Mouse (Mus musculus): ENCODE measurements around the gene Creb3l4. TPM values are rescaled to one million over a fixed set of nuclear protein-coding genes. Genes with fewer than 3 reads are reported as not detected.
"Not testable (repeated sequence)": the region's sequence is repeated elsewhere in the genome, so short reads cannot be mapped to it uniquely, and the experiment has no call there.

Gene Creb3l4
- 0.21 and 0.83 TPM in 2 replicates for total RNA-seq (2014; rRNA removed)
- polyA plus RNA-seq (2015; fragmentation: Nextera tagmentation; extraction: Ambion mirVana): 1.2 and 1.4 TPM in 2 replicates

GRCm38 (mm10) chr3:90242984-90243775 lies at the start of gene Creb3l4:
Gene Creb3l4, minus strand, starts transcription at chr3:90243512.
- Histone ChIP-seq H3K36me3 (ENCODE audit: insufficient read depth, low read length) (no peaks in the 10 kb centered on the region), H3K27me3 (ENCODE audit: insufficient read depth, low read length) (no peaks in the 10 kb centered on the region), H3K9me3 (ENCODE audit: low read length) (no peaks in the 10 kb centered on the region), H3K4me1 (ENCODE audit: insufficient read depth, low read length) (peaks cover 6% of the 10 kb centered on the region; the same call in 1 of the 2 replicates), H3K4me2 (ENCODE audit: low read depth, low read length) (peak within 1 kb of the TSS; percentile 57), H3K9ac (replicated peaks; ENCODE audit: low read length) (peak within 1 kb of the TSS; percentile 33; the same call in 1 of the 2 replicates), H3K4me3 (ENCODE audit: low read length) (peak within 1 kb of the TSS; percentile 29), H3K27ac (no peak within 1 kb of the TSS)
- DNase-seq (ENCODE audit: low spot score) (peak; percentile 78), ATAC-seq (peak; percentile 61)
- TF ChIP-seq CTCF (IDR thresholded peaks at IDR 0.05; ENCODE audit: low read depth): no peak
- 3% methylated on average over 19 of the region's 19 CpGs for WGBS

GRCm38 (mm10) chr3:90292345-90293275 lies 49.3 kb upstream of the Creb3l4 start, which contains the start of gene Gatad2b:
Gene Gatad2b, plus strand, starts transcription at chr3:90293178.
- peak; percentile 100 for DNase-seq (ENCODE audit: low spot score)
- peak within 1 kb of the TSS; percentile 92 for H3K4me2 ChIP-seq (ENCODE audit: low read depth, low read length)
- H3K36me3 ChIP-seq (ENCODE audit: insufficient read depth, low read length): no peaks in the 10 kb centered on the region
- H3K9me3 ChIP-seq (ENCODE audit: low read length): no peaks in the 10 kb centered on the region
- TF ChIP-seq CTCF (IDR thresholded peaks at IDR 0.05; ENCODE audit: low read depth): no peak
- no peaks in the 10 kb centered on the region for H3K27me3 ChIP-seq (ENCODE audit: insufficient read depth, low read length)
- peak; percentile 99 for ATAC-seq
- H3K4me1 ChIP-seq (ENCODE audit: insufficient read depth, low read length): peaks cover 12% of the 10 kb centered on the region; the same call in 1 of the 2 replicates
- peak within 1 kb of the TSS; percentile 96 for H3K27ac ChIP-seq
- peak within 1 kb of the TSS; percentile 80 for H3K4me3 ChIP-seq (ENCODE audit: low read length)
- under 1% methylated on average over 46 of the region's 47 CpGs for WGBS
- H3K9ac ChIP-seq (replicated peaks; ENCODE audit: low read length): peak within 1 kb of the TSS; percentile 95

- H3K36me3 ChIP-seq (ENCODE audit: insufficient read depth, low read length): no peaks in the 10 kb centered on the region
- peaks cover 12% of the 10 kb centered on the region; the same call in 1 of the 2 replicates for H3K4me1 ChIP-seq (ENCODE audit: insufficient read depth, low read length)
- no peaks in the 10 kb centered on the region for H3K27me3 ChIP-seq (ENCODE audit: insufficient read depth, low read length)
- WGBS: 37% methylated on average over 2 of the region's 2 CpGs
- H3K27ac ChIP-seq: peak overlapping the region; percentile 95
- no peak for TF ChIP-seq CTCF (IDR thresholded peaks at IDR 0.05; ENCODE audit: low read depth)
- peak overlapping the region; percentile 56 for H3K9ac ChIP-seq (replicated peaks; ENCODE audit: low read length)
- peak overlapping the region; percentile 63 for H3K4me2 ChIP-seq (ENCODE audit: low read depth, low read length)
- ATAC-seq: no peak
- DNase-seq (ENCODE audit: low spot score): no peak
- no peaks in the 10 kb centered on the region for H3K9me3 ChIP-seq (ENCODE audit: low read length)
- H3K4me3 ChIP-seq (ENCODE audit: low read length): peak overlapping the region; percentile 80
These were observed 48.7 kb upstream of the Creb3l4 start for GRCm38 (mm10) chr3:90291982-90292344.

GRCm38 (mm10) chr3:90290602-90291001 lies 47.3 kb upstream of the Creb3l4 start:
- no peak for TF ChIP-seq CTCF (IDR thresholded peaks at IDR 0.05; ENCODE audit: low read depth)
- Histone ChIP-seq H3K36me3 (ENCODE audit: insufficient read depth, low read length) (no peaks in the 10 kb centered on the region), H3K4me2 (ENCODE audit: low read depth, low read length) (no peak overlapping the region), H3K27ac (no peak overlapping the region), H3K9me3 (ENCODE audit: low read length) (no peaks in the 10 kb centered on the region), H3K9ac (replicated peaks; ENCODE audit: low read length) (no peak overlapping the region), H3K4me3 (ENCODE audit: low read length) (no peak overlapping the region), H3K4me1 (ENCODE audit: insufficient read depth, low read length) (peaks cover 12% of the 10 kb centered on the region; the same call in 1 of the 2 replicates), H3K27me3 (ENCODE audit: insufficient read depth, low read length) (no peaks in the 10 kb centered on the region)
- WGBS: 88% methylated on average over 1 of the region's 1 CpGs
- ATAC-seq: no peak
- peak; percentile 21 for DNase-seq (ENCODE audit: low spot score)

GRCm38 (mm10) chr3:90289403-90289802 lies 46.1 kb upstream of the Creb3l4 start:
- H3K9me3 ChIP-seq (ENCODE audit: low read length); H3K27me3 ChIP-seq (ENCODE audit: insufficient read depth, low read length); H3K36me3 ChIP-seq (ENCODE audit: insufficient read depth, low read length); H3K4me1 ChIP-seq (ENCODE audit: insufficient read depth, low read length); H3K4me3 ChIP-seq (ENCODE audit: low read length); H3K4me2 ChIP-seq (ENCODE audit: low read depth, low read length); DNase-seq (ENCODE audit: low spot score); H3K27ac ChIP-seq; ATAC-seq; H3K9ac ChIP-seq (replicated peaks; ENCODE audit: low read length): not testable (repeated sequence)
- WGBS: 67% methylated on average over 3 of the region's 3 CpGs

GRCm38 (mm10) chr3:90284150-90284549 lies 40.8 kb upstream of the Creb3l4 start:
- H3K4me2 ChIP-seq (ENCODE audit: low read depth, low read length): no peak overlapping the region
- H3K27ac ChIP-seq: no peak overlapping the region
- H3K36me3 ChIP-seq (ENCODE audit: insufficient read depth, low read length): peaks cover 13% of the 10 kb centered on the region
- no peak for DNase-seq (ENCODE audit: low spot score)
- no peaks in the 10 kb centered on the region for H3K4me1 ChIP-seq (ENCODE audit: insufficient read depth, low read length)
- no peak for TF ChIP-seq CTCF (IDR thresholded peaks at IDR 0.05; ENCODE audit: low read depth)
- no peaks in the 10 kb centered on the region for H3K27me3 ChIP-seq (ENCODE audit: insufficient read depth, low read length)
- no peaks in the 10 kb centered on the region for H3K9me3 ChIP-seq (ENCODE audit: low read length)
- no peak overlapping the region for H3K9ac ChIP-seq (replicated peaks; ENCODE audit: low read length)
- no peak overlapping the region for H3K4me3 ChIP-seq (ENCODE audit: low read length)
- ATAC-seq: no peak
- WGBS: 96% methylated on average over 2 of the region's 2 CpGs

Measured in hindbrain, postnatal 0 days (tissue).